Mouse (Mus musculus): ENCODE results near the gene Dnah7a.

DNA sequence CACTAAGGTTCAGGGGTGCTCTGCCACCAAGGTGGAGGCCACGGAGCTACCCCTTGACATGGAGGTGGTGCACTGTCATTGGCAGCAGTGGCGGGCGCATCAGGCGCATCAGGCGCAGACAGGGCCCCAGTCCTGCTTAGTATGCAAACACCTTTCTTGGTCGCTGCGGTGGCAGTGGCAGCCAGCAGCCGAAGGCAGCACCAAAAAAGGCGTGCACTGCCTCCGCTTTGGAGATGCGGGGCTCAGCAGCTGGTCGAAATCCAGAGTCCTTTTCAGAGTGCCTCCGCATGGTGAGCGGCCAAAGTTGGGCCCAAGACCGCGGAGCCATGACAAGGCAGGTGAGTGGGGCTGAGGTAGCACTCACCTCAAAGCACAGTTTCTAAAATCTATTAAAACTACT lies 93.1 kb downstream of the Dnah7a start:
- no peak for TF ChIP-seq POLR2A (IDR thresholded peaks at IDR 0.05; ENCODE audit: low read depth, low read length)
- no peak for TF ChIP-seq CTCF (IDR thresholded peaks at IDR 0.05; ENCODE audit: extremely low read depth, insufficient read depth, insufficient read length, insufficient replicate concordance)

Measured in spleen, adult 2 months (tissue).